Mouse (Mus musculus): ENCODE measurements around the gene Npb. TPM values are rescaled to one million over a fixed set of nuclear protein-coding genes. Genes with fewer than 3 reads are reported as not detected.

Npb gene
- polyA plus RNA-seq, 1 experiment from 2014 or later: 13.0 TPM

DNA sequence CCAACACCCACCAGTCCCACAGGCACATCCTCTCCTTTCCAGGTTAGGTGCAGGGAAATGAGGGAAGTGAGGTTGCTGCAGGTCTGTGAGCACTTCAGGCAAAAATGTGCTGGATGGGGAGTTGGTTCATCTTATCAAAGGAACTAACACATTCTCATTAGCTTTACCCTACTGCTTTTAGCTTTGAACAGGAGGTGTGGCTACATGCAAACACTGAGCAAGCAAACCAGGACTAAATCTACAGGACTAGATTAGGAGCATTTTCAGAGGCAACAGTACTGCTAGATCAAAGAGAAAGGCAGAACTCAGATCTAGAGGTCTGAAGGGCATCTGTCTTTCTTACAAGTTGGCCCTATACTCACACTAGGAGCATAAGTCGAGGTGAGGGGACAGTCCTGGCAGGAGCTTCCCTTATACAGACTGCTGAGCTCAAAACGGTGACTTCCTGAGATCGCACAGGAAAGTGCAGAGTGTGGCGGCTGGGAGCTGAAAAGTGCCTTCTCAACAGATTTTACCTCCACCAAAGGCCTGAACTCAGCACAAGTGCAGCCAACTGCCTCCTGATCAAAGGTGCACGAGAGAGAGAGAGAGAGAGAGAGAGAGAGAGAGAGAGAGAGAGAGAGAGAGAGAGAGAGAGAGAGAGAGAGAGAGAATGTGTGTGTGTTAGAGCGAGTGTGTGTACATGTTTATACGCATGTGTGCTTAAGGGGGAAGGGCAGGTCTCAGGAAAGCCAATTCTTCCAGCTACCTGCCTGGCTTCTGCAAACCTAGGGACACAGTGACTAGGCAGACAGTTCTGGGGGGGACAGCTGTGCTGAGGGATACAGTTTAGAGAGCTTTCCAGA, 22.8 kb downstream of the Npb start:
- no peaks in the 10 kb centered on the region for H3K9me3 ChIP-seq (ENCODE audit: control insufficient read depth, low read depth, low read length)
- peak overlapping the region; percentile 81 for H3K4me2 ChIP-seq (replicated peaks; ENCODE audit: low read depth, low read length)
- H3K27me3 ChIP-seq (ENCODE audit: control insufficient read depth, insufficient read depth, low read length): no peaks in the 10 kb centered on the region
- peak overlapping the region; percentile 83; the same call in 1 of the 2 replicates for H3K27ac ChIP-seq (ENCODE audit: low read length)
- ATAC-seq (ENCODE audit: insufficient number of reproducible peaks, insufficient read depth, low FRiP score, low read depth): no peak
- 24% methylated on average over 7 of the region's 7 CpGs for WGBS
- no peak overlapping the region for H3K9ac ChIP-seq (replicated peaks; ENCODE audit: low read depth, low read length)
- H3K4me1 ChIP-seq (ENCODE audit: control insufficient read depth, insufficient read depth, low read length): peaks cover 30% of the 10 kb centered on the region
- peaks cover 18% of the 10 kb centered on the region for H3K36me3 ChIP-seq (ENCODE audit: control insufficient read depth, insufficient read depth, low read length)
- peak overlapping the region; percentile 8; the same call in 1 of the 2 replicates for H3K4me3 ChIP-seq (ENCODE audit: low read depth, low read length)

DNA sequence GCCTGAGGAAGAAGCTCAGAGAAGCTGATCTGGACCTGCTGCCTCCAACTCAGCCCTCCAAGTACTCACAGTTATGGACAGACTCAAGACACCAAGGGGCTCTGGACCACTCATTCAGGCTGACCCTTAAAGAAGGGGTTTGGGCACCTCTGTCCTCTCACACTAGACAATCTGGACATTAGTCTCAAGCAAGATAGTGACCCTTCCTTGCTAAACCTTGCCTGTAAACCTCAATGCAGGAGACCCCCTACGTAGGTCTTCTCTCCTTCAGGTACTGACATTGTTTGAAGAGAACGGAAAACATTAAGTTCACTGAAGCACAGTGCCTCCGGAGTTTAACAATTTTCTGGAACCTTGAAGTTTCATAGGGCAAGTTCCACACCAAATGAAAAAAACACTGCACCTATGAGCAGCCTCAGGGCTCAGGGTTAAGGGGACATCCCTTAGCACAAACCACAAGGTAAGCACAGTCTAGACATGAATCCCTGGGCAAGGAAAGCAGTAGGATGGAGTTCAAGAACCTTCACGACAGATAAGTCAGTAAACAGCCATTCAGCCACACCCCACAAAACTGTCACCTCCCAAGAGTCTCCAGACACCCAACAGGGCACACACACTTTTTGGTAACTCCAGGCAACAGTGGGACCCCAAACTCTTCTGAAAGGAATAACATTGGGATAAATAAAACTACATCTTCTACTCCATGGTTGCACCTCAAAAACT, 23.6 kb downstream of the Npb start:
- H3K9me3 ChIP-seq (ENCODE audit: control insufficient read depth, low read depth, low read length): no peaks in the 10 kb centered on the region
- peaks cover 15% of the 10 kb centered on the region; the same call in 1 of the 2 replicates for H3K36me3 ChIP-seq (ENCODE audit: control insufficient read depth, insufficient read depth, low read length)
- peak overlapping the region; percentile 81 for H3K4me2 ChIP-seq (replicated peaks; ENCODE audit: low read depth, low read length)
- H3K4me1 ChIP-seq (ENCODE audit: control insufficient read depth, insufficient read depth, low read length): peaks cover 30% of the 10 kb centered on the region
- no peak for ATAC-seq (ENCODE audit: insufficient number of reproducible peaks, insufficient read depth, low FRiP score, low read depth)
- H3K27me3 ChIP-seq (ENCODE audit: control insufficient read depth, insufficient read depth, low read length): no peaks in the 10 kb centered on the region
- 54% methylated on average over 4 of the region's 4 CpGs for WGBS
- H3K27ac ChIP-seq (ENCODE audit: low read length): peak overlapping the region; percentile 86
- H3K4me3 ChIP-seq (ENCODE audit: low read depth, low read length): peak overlapping the region; percentile 92
- H3K9ac ChIP-seq (replicated peaks; ENCODE audit: low read depth, low read length): peak overlapping the region; percentile 92

DNA sequence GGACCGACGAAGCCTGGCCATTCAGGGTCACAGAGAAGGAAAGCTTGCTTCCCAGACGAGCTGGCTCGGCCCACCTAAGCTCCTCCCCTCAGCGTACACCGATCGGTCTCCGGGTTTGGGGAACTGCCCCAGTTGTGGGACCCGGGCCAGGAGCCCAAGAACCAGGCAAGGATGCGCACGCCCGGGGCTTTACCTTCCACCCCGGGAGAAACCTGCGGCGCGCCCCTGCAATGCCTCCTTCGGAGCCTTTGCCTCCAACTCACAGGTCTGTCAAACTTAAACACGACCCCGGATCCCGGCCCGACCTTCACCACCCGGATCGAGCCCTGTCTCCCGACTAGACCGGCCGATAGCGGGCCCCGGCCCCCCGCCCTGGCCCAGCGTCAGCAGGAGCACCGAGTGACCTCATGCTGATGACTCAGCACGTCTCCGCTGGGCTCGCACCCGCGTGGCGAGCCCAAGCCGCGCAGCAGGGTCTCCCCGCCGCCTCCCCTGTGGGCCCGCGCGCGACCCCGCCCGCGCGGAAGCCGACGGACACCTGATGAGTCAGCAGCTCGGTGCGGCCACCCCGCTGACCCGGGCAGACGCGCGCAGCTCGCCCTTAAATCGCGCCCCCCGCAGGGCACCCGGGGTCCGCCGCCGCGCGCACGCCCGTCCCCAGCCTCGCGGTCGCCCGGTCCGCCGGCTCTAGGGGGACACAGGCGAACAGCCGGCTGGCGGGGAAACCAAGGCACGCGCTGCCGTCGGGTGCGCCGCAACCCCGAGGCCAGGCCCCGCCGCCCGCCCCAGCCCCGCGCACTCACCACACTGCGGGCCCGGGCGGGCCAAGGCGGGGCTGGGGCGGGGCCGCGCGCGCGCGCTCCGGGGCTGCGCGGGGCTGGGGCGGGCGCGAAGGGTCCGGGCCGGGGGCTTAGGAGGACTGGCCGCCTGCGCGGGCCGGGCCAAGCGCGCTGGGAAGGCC, 24.6 kb downstream of the Npb start:
- Histone ChIP-seq H3K27me3 (ENCODE audit: control insufficient read depth, insufficient read depth, low read length) (no peaks in the 10 kb centered on the region), H3K4me1 (ENCODE audit: control insufficient read depth, insufficient read depth, low read length) (peaks cover 30% of the 10 kb centered on the region), H3K36me3 (ENCODE audit: control insufficient read depth, insufficient read depth, low read length) (peaks cover 10% of the 10 kb centered on the region; the same call in 1 of the 2 replicates), H3K4me3 (ENCODE audit: low read depth, low read length) (peak overlapping the region; percentile 92), H3K9me3 (ENCODE audit: control insufficient read depth, low read depth, low read length) (no peaks in the 10 kb centered on the region), H3K4me2 (replicated peaks; ENCODE audit: low read depth, low read length) (peak overlapping the region; percentile 81), H3K27ac (ENCODE audit: low read length) (peak overlapping the region; percentile 86), H3K9ac (replicated peaks; ENCODE audit: low read depth, low read length) (peak overlapping the region; percentile 92)
- peak; percentile 77 for ATAC-seq (ENCODE audit: insufficient number of reproducible peaks, insufficient read depth, low FRiP score, low read depth)
- WGBS: under 1% methylated on average over 99 of the region's 116 CpGs

DNA sequence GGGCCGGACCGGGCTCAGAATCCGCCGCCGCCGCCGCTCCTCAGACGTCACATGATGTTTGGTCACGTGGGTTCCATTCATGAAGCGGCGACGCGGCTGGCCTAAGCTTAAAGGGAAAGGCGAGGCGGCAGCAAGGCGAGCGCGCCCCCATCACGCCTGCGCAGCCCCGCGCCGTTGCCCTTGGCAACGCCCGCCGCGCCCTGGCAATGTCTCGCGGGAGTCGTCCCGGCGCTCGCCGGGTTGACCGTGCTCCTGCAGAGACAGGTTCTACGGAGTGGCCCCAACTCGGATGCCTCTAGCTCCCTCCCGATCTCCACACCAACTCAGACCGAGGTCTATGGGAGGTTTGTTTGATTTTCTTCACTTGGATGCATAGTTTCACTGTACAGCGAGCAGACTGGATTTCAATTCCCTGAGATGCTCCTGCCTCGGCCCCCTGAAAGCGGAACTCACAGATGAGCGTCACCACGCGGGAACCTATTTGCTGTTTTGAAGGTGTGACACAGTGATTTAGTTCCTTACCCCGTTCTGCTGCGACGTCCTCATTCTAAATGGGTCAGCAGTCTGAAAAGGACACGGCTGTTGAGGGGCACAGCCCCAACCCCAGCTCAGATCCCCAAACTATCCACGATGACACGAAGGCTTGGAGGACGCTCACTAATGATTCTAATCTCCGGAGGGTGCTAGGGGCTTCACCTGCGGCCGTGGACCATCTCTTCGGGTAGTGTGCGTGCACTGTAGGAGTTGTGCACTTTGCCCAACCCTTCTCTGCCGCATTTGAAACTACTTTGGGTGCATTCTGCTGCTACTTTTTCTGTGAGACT, 25.5 kb downstream of the Npb start, which contains the start of gene Mafg:
Gene Mafg (minus strand): TSS at position 81 of the 824 bp plus-strand sequence.
- peak within 1 kb of the TSS; percentile 92 for H3K9ac ChIP-seq (replicated peaks; ENCODE audit: low read depth, low read length)
- peak; percentile 85 for ATAC-seq (ENCODE audit: insufficient number of reproducible peaks, insufficient read depth, low FRiP score, low read depth)
- peak within 1 kb of the TSS; percentile 86 for H3K27ac ChIP-seq (ENCODE audit: low read length)
- no peaks in the 10 kb centered on the region for H3K9me3 ChIP-seq (ENCODE audit: control insufficient read depth, low read depth, low read length)
- peak within 1 kb of the TSS; percentile 92 for H3K4me3 ChIP-seq (ENCODE audit: low read depth, low read length)
- peaks cover 8% of the 10 kb centered on the region; the same call in 1 of the 2 replicates for H3K36me3 ChIP-seq (ENCODE audit: control insufficient read depth, insufficient read depth, low read length)
- H3K4me2 ChIP-seq (replicated peaks; ENCODE audit: low read depth, low read length): peak within 1 kb of the TSS; percentile 81
- 12% methylated on average over 58 of the region's 58 CpGs for WGBS
- H3K4me1 ChIP-seq (ENCODE audit: control insufficient read depth, insufficient read depth, low read length): peaks cover 30% of the 10 kb centered on the region
- H3K27me3 ChIP-seq (ENCODE audit: control insufficient read depth, insufficient read depth, low read length): no peaks in the 10 kb centered on the region

DNA sequence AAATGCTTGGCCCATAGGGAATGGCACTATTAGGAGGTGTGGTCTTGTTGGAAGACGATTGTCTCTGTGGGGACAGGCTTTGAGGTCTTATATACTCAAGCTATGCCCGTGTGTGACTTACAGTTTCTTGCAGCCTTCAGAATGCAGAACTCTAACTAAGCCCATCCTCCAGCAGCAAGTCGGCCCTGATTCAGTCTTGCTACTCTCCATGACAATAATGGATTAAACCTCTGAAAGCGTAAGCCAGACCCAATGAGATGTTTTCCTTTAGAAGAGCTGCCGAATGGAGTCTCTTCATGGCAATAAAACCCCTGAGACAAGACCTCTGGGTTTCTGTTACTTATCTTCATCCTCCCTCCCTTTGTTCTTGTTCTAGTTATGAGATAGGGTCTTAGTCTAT, 26.5 kb downstream of the Npb start:
- Histone ChIP-seq H3K36me3 (ENCODE audit: control insufficient read depth, insufficient read depth, low read length) (no peaks in the 10 kb centered on the region), H3K9me3 (ENCODE audit: control insufficient read depth, low read depth, low read length) (no peaks in the 10 kb centered on the region), H3K27me3 (ENCODE audit: control insufficient read depth, insufficient read depth, low read length) (no peaks in the 10 kb centered on the region), H3K4me3 (ENCODE audit: low read depth, low read length) (no peak overlapping the region), H3K4me1 (ENCODE audit: control insufficient read depth, insufficient read depth, low read length) (peaks cover 27% of the 10 kb centered on the region), H3K27ac (ENCODE audit: low read length) (no peak overlapping the region), H3K4me2 (replicated peaks; ENCODE audit: low read depth, low read length) (no peak overlapping the region), H3K9ac (replicated peaks; ENCODE audit: low read depth, low read length) (no peak overlapping the region)
- no peak for ATAC-seq (ENCODE audit: insufficient number of reproducible peaks, insufficient read depth, low FRiP score, low read depth)
- WGBS: 85% methylated on average over 5 of the region's 5 CpGs

DNA sequence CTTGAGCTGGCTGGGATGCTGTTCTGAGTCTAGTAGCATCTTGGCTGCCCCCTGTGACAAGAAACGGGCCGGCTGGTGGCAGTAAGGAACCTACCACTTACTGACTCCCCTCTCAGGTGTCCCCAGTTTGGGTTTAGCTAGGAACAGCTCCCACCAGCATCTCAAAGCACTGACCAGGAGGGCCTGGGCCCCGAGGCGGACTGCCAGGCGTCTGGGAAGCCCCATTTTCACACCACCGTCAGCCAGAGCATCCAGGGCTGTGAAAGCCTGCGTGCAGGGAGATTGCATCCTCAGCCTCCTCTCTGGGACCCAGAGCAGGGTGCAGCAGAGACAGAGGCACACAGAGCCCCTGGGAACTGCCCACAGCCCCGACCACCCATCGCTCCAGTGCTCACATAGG, 33.0 kb downstream of the Npb start:
- 58% methylated on average over 9 of the region's 9 CpGs for WGBS
- Histone ChIP-seq H3K27ac (ENCODE audit: low read length) (no peak overlapping the region), H3K4me3 (ENCODE audit: low read depth, low read length) (no peak overlapping the region), H3K27me3 (ENCODE audit: control insufficient read depth, insufficient read depth, low read length) (no peaks in the 10 kb centered on the region), H3K4me2 (replicated peaks; ENCODE audit: low read depth, low read length) (no peak overlapping the region), H3K36me3 (ENCODE audit: control insufficient read depth, insufficient read depth, low read length) (no peaks in the 10 kb centered on the region), H3K9me3 (ENCODE audit: control insufficient read depth, low read depth, low read length) (no peaks in the 10 kb centered on the region), H3K9ac (replicated peaks; ENCODE audit: low read depth, low read length) (no peak overlapping the region), H3K4me1 (ENCODE audit: control insufficient read depth, insufficient read depth, low read length) (peaks cover 13% of the 10 kb centered on the region)
- no peak for ATAC-seq (ENCODE audit: insufficient number of reproducible peaks, insufficient read depth, low FRiP score, low read depth)

DNA sequence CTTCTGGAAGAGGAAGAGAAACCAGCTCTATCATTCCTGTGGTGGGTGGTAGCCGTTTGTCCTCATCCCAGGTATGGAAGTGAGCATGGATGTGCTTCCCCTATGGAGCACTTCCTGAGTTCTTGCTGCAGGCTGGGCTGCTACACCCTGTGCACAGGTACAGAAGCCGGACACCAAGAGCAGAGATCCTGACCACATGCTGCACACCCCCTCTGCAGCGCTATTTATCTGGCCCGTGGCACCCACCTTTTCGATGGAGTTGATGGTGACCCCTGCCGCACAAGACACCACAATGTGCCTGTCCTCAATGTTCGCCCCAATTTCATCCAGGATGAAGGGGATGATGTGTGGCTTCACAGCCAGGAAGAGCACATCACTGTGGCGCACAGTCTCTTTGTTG, 33.6 kb downstream of the Npb start:
- no peak overlapping the region for H3K9ac ChIP-seq (replicated peaks; ENCODE audit: low read depth, low read length)
- H3K4me2 ChIP-seq (replicated peaks; ENCODE audit: low read depth, low read length): no peak overlapping the region; the same call in 1 of the 2 replicates
- no peaks in the 10 kb centered on the region for H3K36me3 ChIP-seq (ENCODE audit: control insufficient read depth, insufficient read depth, low read length)
- H3K4me1 ChIP-seq (ENCODE audit: control insufficient read depth, insufficient read depth, low read length): peaks cover 13% of the 10 kb centered on the region
- H3K9me3 ChIP-seq (ENCODE audit: control insufficient read depth, low read depth, low read length): no peaks in the 10 kb centered on the region
- no peaks in the 10 kb centered on the region for H3K27me3 ChIP-seq (ENCODE audit: control insufficient read depth, insufficient read depth, low read length)
- no peak overlapping the region for H3K27ac ChIP-seq (ENCODE audit: low read length)
- ATAC-seq (ENCODE audit: insufficient number of reproducible peaks, insufficient read depth, low FRiP score, low read depth): no peak
- 81% methylated on average over 8 of the region's 8 CpGs for WGBS
- no peak overlapping the region for H3K4me3 ChIP-seq (ENCODE audit: low read depth, low read length)
